Mouse (Mus musculus) MEL (cell line): ENCODE data around the gene Aqp7.

ENCODE experiments used
- CHD1 ChIP-seq: IDR thresholded peaks from 2 replicates; pipeline ENCODE4 v1.6.1; 2012; ENCODE audit warnings: low read depth, mild to moderate bottlenecking, inconsistent platforms, low read length, improper control_type of control experiment
- CTCF ChIP-seq, 3 experiments: IDR thresholded peaks in 2 of 3; conservative IDR thresholded peaks in 1 of 3; 2 replicates each; pipeline ENCODE4 v1.5.1; 2011 to 2012; ENCODE audit warnings: low read length in 3 of 3, low read depth in 2 of 3, mild to moderate bottlenecking in 2 of 3, improper control_type of control experiment in 1 of 3, inconsistent platforms in 1 of 3, mixed read lengths in 1 of 3, moderate library complexity in 1 of 3; ENCODE audit not compliant: control insufficient read depth in 1 of 3, insufficient read depth in 1 of 3, poor library complexity in 1 of 3, severe bottlenecking in 1 of 3
- GATA1 ChIP-seq: IDR thresholded peaks from 2 replicates; pipeline ENCODE4 v1.6.1; 2011; ENCODE audit warnings: low read depth, low read length, improper control_type of control experiment
- TAL1 ChIP-seq: IDR thresholded peaks from 2 replicates; pipeline ENCODE4 v1.6.1; 2012; ENCODE audit warnings: mild to moderate bottlenecking, inconsistent platforms, low read length, moderate library complexity, mixed read lengths

- no peak for TF ChIP-seq TAL1
- no peak for TF ChIP-seq CHD1
- TF ChIP-seq CTCF (IDR thresholded peaks at IDR 0.05 in 2 of 3, conservative IDR thresholded peaks at IDR 0.05 in 1 of 3; ENCODE audit: control insufficient read depth in 1 of 3, insufficient read depth in 1 of 3, low read depth in 2 of 3, low read length in 3 of 3, poor library complexity in 1 of 3, severe bottlenecking in 1 of 3), result no peak
- no peak for TF ChIP-seq GATA1
Measured at GRCm38 (mm10) chr4:41040983-41041382, 7.0 kb downstream of the Aqp7 start.
